Mouse (Mus musculus): ENCODE data around the gene Blzf1.

Gene Blzf1

GRCm38 (mm10) chr1:164296473-164296872, 10.8 kb downstream of the Blzf1 start:
- in situ Hi-C loops (cut with MboI, MseI), result no loop called here

- in situ Hi-C loops (cut with MboI, MseI), result no loop called here
Observed at GRCm38 (mm10) chr1:164294071-164294470, 13.2 kb downstream of the Blzf1 start.

GRCm38 (mm10) chr1:164292040-164292439, 15.2 kb downstream of the Blzf1 start:
- in situ Hi-C loops (cut with MboI, MseI), result no loop called here

GRCm38 (mm10) chr1:164287406-164287805, 19.9 kb downstream of the Blzf1 start:
- in situ Hi-C loops (cut with MboI, MseI), result no loop called here

- in situ Hi-C loops (cut with MboI, MseI), result no loop called here
Observed at GRCm38 (mm10) chr1:164284007-164284406, 23.3 kb downstream of the Blzf1 start.

- in situ Hi-C loops (cut with MboI, MseI), result no loop called here
Observed at GRCm38 (mm10) chr1:164279332-164279731, 28.0 kb downstream of the Blzf1 start.

GRCm38 (mm10) chr1:164276552-164276951, 30.7 kb downstream of the Blzf1 start:
- in situ Hi-C loops (cut with MboI, MseI), result no loop called here

- in situ Hi-C loops (cut with MboI, MseI), result no loop called here
Observed at GRCm38 (mm10) chr1:164275455-164275954, 31.8 kb downstream of the Blzf1 start, which contains the start of gene Ccdc181. Ccdc181 (plus strand) TSS chr1:164275585.

- in situ Hi-C loops (cut with MboI, MseI), result loop anchor here (25.0 kb wide), 2 partner anchors 861 to 1564 kb away; partner anchors contain the start of gene Gorab
Observed at GRCm38 (mm10) chr1:164273659-164274058, 33.6 kb downstream of the Blzf1 start.

- in situ Hi-C loops (cut with MboI, MseI), result loop anchor here (25.0 kb wide), 2 partner anchors 859 to 1566 kb away; partner anchors contain the start of gene Gorab
Observed at GRCm38 (mm10) chr1:164270941-164271340, 36.3 kb downstream of the Blzf1 start.

- in situ Hi-C loops (cut with MboI, MseI), result loop anchor here (25.0 kb wide), 2 partner anchors 849 to 1576 kb away; partner anchors contain the start of gene Gorab
Observed at GRCm38 (mm10) chr1:164261553-164261952, 45.7 kb downstream of the Blzf1 start.

- in situ Hi-C loops (cut with MboI, MseI), result loop anchor here (25.0 kb wide), 2 partner anchors 848 to 1577 kb away; partner anchors contain the start of gene Gorab
Observed at GRCm38 (mm10) chr1:164260171-164261028, 46.9 kb downstream of the Blzf1 start.

- in situ Hi-C loops (cut with MboI, MseI), result loop anchor here (25.0 kb wide), 2 partner anchors 843 to 1582 kb away; partner anchors contain the start of gene Gorab
Observed at GRCm38 (mm10) chr1:164254836-164255235, 52.5 kb downstream of the Blzf1 start.

GRCm38 (mm10) chr1:164252551-164252950, 54.7 kb downstream of the Blzf1 start:
- in situ Hi-C loops (cut with MboI, MseI), result loop anchor here (25.0 kb wide), 2 partner anchors 840 to 1585 kb away; partner anchors contain the start of gene Gorab

- in situ Hi-C loops (cut with MboI, MseI), result loop anchor here (25.0 kb wide), 2 partner anchors 839 to 1586 kb away; partner anchors contain the start of gene Gorab
Observed at GRCm38 (mm10) chr1:164251438-164251837, 55.9 kb downstream of the Blzf1 start.

GRCm38 (mm10) chr1:164250391-164251150, 56.7 kb downstream of the Blzf1 start:
- in situ Hi-C loops (cut with MboI, MseI), result loop anchor here (25.0 kb wide), 2 partner anchors 838 to 1587 kb away; partner anchors contain the start of gene Gorab

GRCm38 (mm10) chr1:164249332-164249711, 58.0 kb downstream of the Blzf1 start:
- in situ Hi-C loops (cut with MboI, MseI), result no loop called here

GRCm38 (mm10) chr1:164248465-164249331, 58.6 kb downstream of the Blzf1 start, which contains the start of gene Slc19a2:
Slc19a2 (plus strand) TSS chr1:164249046.
- in situ Hi-C loops (cut with MboI, MseI), result no loop called here

GRCm38 (mm10) chr1:164247971-164248370, 59.3 kb downstream of the Blzf1 start:
- in situ Hi-C loops (cut with MboI, MseI), result no loop called here

- in situ Hi-C loops (cut with MboI, MseI), result no loop called here
Observed at GRCm38 (mm10) chr1:164247442-164247841, 59.8 kb downstream of the Blzf1 start.

GRCm38 (mm10) chr1:164242809-164243208, 64.5 kb downstream of the Blzf1 start:
- in situ Hi-C loops (cut with MboI, MseI), result no loop called here
